Mouse (Mus musculus): ENCODE measurements at regions not wholly inside any gene's neighbourhood (a gene's known extent, or its start where the extent isn't known, plus 50 kb on each side); places are given as distances from the start of the nearest gene placed in this dataset.

DNA sequence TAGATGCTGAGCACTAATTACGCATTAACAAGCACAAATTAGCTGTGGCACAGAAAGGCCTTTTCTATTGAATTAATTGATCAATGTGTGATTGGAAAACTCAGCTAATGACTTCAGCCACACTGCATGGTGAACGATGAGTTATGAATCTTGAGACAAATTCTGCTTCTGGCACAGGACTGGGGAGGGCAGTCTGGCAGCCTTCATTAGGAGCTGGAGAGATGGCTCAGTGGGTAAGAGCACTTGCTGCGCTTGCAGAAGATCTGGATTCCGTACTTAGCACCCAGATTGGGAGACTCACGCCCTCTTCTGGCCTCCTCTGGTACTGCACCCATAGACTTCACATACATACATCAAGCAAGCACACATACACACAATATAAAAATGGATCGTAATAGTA lies 793.3 kb downstream of the Tmem132b start:
- DNase-seq (ENCODE audit: low spot score in 2 of 2): no peak

DNA sequence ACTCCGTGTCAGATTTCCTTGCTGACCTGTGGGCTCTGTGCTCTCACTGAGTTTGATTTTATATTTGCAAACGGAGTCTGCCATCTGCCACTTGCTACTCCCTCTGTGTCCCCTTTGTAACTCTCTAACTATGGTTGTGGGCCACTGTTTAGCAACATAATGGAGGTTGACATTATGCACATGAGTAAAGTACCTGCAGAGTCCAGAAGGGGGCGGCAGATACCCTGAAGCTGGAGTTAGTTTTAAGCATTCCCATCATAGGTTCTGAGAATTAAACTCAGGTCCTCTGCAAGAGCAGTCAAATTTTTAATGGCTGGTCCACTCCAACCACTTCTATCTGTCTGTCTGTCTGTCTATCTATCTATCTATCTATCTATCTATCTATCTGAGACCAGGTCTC lies 796.7 kb downstream of the Tmem132b start:
- DNase-seq (ENCODE audit: low spot score in 2 of 2): no peak

DNA sequence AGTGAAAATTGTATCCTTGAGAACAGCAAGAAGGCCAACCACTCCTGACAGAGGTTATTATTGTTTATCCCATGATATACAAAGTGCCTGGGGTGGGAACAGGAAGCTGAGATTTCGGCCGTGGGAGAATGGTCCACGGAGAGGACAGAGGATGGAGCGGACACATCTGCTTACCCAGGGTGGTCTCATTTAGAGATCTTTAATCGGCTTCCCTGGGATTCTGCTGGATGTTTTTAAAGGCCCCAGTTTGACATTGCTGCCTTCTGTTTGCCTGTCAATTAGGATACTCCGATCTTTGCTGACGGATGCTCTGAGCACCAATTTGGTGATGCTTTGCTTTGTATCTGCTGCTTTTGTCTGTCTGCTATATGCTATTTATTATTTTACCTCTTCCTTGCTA lies 803.5 kb downstream of the Tmem132b start:
- DNase-seq (ENCODE audit: low spot score in 2 of 2): no peak

DNA sequence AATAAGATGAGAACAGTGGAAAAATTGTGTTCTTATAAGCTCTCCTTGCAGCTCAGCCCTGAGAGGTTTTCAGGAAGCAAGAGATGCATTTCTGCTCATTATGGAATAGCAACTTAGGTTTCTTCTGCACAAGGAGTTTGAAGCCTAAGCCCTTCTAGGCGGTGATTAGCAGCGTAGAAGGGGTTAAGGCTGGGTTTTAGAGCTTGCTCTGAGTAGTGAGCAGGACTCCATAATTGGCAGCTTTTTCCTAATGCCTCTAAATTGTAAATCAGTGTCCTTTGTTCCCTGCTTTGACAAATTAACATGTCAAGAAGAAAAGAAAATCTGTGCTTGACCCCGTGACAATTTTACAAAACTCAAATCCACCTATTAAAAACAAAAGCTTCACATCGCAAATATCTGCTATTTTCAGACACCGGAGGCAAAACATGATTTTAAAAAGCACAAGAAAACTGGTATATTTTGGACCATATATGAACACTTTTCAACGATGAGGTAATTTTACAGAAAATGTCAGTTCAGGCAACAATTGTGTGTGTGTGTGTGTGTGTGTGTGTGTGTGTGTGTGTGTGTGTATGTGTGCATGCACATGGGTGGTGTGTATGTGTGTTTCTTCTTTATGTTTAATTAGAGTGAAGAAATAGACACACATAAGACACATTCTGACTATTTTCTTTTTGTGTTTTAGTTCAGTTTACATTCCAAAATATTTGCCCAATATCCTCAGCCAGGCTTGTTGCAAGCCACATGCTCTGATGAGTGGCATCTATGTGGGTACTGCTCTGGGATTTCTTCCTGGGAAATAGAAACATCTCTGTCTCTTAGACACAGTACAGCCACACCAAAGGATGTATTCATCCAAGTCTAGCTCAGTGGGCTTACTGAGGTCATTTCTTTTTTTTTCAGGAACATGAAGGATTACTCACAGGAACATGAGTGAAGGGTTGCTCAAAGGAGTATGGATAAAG lies 804.3 kb downstream of the Tmem132b start:
- DNase-seq (ENCODE audit: low spot score in 2 of 2): no peak

DNA sequence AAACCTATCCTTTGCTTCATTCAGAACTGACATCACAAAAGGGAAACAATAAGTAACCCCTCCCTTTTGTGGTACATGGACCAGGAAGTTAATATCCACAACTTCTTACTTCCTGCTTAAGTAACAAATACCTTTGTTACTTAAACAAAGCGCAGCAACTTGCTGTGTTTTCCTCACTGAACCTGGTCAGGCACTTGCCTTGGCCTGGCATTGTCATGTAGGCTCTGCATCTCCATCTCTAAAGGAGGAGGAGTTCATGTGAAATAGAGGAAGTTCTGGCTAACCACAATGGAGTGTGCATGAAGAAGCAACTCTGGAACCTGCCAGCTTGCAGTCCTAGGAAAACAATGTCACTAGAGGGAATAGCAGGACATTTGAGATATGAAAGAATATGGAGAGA lies 806.3 kb downstream of the Tmem132b start:
- DNase-seq (ENCODE audit: low spot score in 2 of 2): no peak

DNA sequence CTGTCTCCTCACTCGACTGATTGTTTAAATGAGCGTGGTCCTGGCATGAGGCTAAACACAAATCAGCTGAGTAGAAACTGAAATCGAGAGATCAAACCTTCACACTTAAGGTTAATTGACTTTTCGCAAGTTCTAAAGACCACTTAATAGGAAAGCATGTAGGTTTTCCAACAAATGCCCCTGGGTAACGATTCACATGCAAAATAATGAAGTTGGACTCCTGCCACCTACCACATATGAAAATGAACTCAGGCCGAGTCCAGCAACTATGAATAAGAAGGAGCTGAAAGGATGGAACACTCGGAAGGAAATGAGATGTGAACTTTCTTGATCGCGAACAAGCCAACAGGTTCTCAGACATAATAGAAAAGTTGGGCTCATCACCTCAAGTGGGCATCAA lies 812.0 kb downstream of the Tmem132b start:
- no peak for DNase-seq (ENCODE audit: low spot score in 2 of 2)

DNA sequence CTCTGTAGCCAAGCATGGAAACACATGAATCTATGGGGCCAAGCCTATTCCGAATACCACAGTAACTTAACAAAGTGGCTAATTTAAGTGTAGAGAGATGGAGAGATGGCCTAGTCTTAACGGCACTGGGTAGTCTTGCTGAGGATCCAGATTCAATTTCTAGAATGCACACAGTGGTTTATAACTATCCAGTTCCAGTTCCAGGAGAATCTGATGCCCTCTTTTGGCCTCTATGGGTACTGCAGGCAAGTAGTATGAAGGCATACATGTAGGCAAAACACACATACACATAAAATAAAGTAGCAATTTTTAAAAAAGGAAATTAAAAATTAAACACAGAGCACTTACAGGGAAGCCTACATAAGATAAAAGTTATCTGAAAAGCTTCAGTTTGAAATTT lies 819.4 kb downstream of the Tmem132b start:
- no peak for DNase-seq (ENCODE audit: low spot score in 2 of 2)

DNA sequence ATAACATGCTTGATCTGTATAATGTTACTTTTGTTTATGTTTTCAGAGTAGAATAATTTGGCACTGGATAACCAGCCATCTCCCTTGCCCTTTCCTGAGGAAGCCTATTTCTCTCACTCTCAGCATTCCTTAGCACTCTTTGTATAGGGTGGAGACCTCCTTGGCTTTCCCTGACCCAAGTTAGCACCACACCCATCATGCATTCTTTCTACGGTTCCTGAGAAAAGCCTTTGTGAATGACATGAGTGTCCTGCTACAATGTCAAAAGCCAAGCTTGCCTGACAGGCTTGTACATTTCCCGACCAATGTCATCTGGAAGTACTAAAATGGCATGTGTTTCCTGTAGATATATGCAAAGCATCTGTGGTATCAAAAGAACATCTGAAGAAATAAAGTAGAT lies 837.9 kb downstream of the Tmem132b start:
- DNase-seq (ENCODE audit: low spot score in 2 of 2): no peak

DNA sequence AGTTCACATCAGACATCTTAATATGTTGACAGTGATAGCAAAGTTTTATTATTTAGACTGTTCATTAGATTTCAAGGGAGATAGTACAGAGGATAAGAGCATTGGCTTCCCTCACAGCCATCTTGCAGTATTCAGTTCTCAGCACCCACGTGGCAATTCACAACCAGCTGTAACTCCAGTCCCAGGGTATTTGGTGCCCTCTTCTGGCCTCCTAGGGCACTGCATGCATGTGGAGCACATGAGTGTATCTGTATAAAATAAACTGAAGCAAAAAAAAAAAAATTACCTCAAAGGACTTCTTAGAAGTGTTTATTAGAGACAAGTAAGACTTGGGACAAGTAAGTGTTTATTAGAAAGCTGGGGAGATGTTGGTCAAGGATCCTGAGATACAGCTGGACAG lies 849.3 kb upstream of the Tmem132c start:
- DNase-seq (ENCODE audit: low spot score in 2 of 2): no peak

DNA sequence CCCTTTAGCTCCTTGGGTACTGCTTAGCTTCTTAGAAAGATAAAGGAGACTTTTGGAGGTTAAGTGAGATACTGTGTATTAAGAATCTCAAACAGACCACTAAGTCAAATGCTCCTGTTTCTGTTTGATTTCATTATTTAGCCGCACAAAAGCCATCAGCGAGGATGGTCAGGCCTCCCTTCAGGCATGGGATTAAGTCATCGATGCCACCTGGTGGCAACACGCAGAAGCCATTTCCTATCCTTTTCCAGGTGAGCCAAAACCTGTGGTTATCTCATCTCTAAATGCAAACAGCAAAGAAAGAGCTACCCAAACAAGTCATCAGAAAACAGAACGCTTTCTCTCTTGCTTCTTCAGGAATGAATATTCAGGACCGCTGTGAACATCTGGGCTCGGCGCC lies 846.3 kb upstream of the Tmem132c start:
- peak; percentile 6 to 13 for DNase-seq (ENCODE audit: low spot score in 2 of 2)

DNA sequence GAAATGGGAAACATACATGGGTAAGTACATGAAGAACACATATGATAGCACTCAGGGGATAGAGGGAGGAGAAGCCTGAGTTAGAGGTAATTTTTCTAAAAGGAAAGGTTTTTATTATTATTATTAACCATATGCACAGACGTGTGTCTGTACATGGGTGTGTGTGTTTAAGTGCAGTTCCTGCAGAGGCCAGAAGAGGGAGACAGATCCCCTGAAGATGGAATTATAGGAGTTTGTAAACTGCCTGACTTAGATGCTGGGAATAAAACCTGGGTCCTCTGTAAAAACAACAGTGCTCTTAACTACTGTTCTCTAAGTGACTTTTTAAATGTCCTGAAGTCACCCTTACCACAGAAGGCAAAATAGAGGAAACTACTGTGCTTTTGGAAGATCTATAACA lies 809.9 kb upstream of the Tmem132c start:
- no peak for DNase-seq (ENCODE audit: low spot score in 2 of 2)

DNA sequence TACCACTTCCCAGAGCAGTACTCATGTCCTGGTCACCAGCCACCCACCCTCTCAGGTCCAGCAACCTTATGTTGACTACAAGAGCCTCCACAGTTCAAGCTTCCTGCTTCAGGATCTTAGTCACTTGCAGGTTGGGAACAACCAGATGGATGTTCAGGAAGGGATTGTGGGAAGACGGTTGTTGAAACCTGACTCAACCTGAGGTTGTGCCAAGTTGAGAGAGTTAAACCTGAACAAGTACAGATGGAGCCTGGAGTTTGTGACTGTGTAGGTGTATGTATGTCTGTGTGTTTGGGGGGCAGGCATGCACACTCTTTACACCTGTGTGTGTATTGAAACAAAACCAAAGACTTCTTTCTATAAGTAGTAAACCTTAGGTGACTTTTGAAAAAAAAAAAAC lies 802.9 kb upstream of the Tmem132c start:
- peak in 1 of 2 experiments; percentile 74 for DNase-seq (ENCODE audit: low spot score in 2 of 2)

DNA sequence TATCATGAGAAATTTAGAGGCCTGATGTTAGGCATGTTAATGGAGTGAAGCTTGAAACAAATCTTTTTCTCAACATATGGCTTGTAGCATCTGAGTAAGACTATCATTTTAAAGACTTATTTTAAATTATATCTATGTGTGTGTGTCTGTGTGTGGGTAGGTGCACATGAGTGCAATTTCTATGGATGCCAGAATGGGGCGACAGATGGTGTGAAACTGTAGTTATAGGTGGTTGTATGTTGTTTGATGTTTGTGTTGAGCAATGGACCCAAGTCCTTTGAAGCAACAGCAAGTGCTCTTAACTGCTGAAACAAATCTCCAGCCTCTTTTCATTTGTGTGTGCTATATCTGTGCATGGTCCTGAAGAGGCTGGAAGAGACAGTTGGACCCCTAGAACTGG lies 801.1 kb upstream of the Tmem132c start:
- peak in 1 of 2 experiments; percentile 56 for DNase-seq (ENCODE audit: low spot score in 2 of 2)

DNA sequence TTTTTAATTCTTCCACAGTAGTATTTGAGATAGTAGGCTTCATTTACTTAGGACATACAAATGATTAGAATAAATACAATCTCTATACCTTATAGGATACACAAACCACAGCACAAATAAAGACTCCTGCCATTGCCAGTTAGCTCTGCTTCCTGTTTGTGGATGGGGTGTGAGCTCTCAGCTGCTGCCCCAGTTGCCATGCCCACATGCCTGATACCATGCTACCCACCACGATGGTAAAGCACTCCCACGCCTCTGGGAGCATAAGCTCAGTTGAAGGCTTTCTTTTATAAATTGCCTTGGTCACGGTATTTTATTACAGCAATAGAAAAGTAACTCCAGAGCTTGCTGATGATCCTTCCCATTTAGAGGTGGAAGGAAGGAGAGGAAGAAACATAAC lies 765.8 kb upstream of the Tmem132c start:
- peak in 1 of 2 experiments; percentile 6 for DNase-seq (ENCODE audit: low spot score in 2 of 2)

DNA sequence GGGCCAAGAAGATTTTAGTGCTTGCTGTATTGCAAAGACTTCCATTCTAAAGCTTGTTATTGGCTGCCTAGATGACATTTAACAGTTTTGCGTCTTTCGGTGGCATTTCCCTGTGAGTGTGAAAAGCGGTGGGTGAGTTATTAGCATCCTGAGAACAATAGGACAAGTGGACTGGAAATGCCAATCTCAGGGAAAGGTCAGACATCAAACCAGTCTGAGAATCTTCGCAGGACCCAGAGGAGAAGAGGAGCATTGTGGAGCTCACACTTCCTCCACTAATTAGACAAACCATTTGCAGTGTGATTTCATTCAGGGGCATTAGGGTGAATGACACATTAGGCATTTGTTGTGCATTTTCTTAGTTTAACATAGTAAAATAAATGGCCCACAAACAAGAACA lies 719.5 kb upstream of the Tmem132c start:
- DNase-seq (ENCODE audit: low spot score in 2 of 2): no peak

DNA sequence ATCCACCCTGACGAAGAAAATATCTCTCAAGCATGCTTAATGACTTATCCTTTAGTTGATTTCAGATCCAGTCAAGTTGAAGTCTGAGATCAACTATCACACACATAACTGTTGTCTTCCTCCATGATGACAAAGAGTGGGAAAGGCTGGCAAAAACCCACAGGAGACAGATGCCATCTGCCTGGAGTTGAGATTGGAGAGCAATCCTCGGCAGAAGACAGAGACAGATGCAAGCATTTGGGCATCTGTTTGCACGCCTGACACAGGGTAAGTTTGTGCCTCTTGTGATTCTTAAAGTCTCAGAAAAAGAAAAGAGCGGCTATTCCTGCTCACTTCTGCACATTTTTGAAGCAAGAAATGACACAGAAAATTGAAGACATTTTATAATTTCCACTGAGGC lies 715.7 kb upstream of the Tmem132c start:
- DNase-seq (ENCODE audit: low spot score in 2 of 2): peak; percentile 14 to 55

DNA sequence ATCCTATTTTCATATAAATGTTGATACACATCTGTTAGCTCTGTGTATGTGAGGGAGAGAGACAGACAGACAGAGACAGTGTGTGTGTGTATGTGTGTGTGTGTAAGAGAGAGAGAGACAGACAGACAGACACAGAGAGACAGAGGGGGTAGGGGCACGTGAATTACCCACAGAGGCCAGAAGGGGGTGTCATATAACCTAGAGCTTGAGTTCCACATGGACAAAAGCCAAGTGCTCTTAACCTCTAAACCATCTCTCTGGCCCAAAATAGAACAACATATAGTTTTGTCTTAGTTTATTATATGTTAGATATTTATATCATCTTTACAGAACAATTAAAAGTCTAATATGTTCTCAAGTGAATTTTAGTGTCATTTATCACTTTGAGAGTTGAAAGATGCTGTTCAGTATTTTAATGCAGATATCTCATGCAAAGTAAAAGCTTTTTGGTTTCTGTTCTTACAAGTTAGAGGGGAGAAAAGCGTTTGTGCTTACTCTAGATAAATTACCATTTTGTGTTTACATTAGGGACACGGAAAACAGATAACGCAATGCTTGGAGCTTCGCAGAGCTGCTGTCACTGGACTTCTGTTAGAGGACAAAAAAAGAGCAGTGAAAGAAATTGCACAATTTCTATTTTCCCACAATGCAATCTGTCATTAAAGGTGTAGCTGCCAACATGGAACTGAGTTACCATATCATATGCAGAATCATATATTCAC lies 710.6 kb upstream of the Tmem132c start:
- DNase-seq (ENCODE audit: low spot score in 2 of 2): no peak

DNA sequence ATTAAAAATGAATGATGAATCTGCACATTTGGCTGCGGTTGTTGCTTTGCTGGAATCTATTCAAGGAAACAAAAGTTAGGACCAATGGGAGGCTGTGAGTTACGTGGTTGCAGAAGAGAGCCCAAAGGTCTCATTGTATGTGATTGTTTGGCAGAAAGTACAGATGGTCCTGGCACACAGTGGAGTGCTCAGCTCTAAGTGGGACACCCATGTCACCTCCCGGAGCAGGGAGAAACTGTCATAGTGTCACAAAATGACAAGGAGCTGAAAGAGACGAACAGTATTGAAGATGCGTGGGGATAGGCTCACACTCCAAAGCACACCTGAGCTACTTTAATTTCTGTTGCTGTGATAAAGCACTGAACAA lies 710.1 kb upstream of the Tmem132c start:
- DNase-seq (ENCODE audit: low spot score in 2 of 2): no peak

DNA sequence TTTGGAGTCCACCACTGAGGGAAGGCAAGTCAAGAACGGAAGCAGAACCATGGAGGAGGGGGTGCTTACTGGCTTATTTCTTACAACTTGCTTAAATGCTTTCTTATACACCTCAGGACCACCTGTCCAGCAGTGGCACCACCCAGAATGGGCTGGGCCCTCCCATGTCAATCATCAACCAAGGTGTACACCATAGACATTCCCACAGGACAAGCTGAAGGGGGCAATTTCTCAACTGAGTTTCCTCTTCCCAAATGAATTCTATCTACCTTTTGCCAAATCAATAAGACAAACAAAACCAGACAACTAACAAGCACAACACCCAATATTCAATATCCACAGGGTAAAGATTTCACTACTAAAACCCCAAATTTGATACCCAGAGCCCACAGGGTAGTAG lies 709.6 kb upstream of the Tmem132c start:
- DNase-seq (ENCODE audit: low spot score in 2 of 2): no peak

DNA sequence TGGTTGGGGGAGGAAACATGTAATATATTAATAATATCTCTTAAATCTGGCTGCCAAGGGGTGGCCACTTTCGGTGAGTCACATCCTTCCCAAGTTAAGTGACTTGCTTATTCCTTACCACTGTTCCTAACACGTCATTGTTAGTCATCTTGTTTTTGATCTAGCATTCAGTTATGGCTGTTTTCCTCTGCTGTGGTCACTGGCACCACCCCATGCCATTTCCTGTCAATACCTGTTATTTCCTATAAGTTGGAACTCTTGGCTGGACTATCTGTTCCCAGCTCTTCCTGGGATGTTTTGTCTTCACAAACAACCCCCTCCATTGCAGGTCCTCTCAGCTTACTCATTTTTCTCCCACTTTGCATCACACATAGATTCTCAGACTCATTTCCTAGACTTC lies 703.5 kb upstream of the Tmem132c start:
- no peak for DNase-seq (ENCODE audit: low spot score in 2 of 2)

DNA sequence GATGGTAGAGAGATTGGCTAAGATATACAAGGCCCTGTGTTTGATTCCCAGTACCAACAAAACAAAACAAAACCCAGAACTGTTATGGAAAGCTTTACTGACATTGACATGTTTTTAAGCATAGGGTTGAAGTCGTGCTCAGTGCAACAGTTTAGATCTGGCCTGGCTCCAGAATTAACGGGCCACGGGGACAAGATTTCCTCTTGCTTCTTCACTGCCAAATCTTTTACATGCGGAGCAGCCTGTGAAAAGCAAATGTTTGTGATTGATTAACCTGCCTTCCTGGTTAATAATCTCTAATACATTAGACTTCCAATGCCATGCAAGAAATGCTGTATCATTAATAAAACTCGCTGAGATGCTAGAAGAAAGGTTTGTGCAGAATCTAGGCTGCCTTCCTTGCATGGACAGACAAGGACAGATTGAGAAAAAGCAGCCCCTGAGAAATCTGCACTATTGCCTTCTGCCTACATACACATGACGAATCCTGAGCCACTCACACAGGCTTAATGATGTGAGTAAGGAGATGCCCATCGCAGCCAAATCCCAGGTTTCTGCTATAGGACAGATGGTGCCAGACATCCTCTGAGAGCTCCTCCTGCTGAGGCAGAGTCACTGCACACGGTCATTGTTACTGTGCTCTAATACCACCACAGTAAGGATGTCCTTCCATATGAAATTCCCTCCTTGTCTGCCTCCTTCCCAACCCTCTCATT lies 697.2 kb upstream of the Tmem132c start:
- peak in 1 of 2 experiments; percentile 23 for DNase-seq (ENCODE audit: low spot score in 2 of 2)

DNA sequence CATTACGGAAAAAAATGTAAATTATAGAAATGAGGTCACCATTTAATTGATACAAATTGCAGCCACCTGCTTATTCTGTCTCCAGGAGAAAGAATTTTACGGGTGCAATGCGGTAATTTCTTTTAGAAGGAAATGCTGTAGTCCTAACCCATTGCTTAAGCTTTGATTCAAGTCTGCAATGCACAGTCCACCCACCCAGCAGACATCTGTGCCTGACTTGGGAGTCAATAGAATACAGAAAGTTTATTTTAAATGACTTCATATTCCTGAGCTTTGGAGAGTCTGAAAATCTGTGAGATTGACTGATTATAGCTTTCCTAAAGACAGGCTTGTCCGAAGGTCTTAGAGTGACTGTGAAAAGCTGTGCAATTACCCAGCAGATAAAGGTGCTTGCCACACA lies 693.8 kb upstream of the Tmem132c start:
- DNase-seq (ENCODE audit: low spot score in 2 of 2): no peak

Data from left cerebral cortex, adult 8-10 months (tissue).